Comparison of ENCODE assay signal across 10 mouse cellular contexts in genomic region chr9:9376650-9377189, GRCm38 (mm10).
DNase-seq lines count a peak whose midpoint lies in the region; ATAC-seq and TF ChIP-seq lines count a peak whose summit lies in the region.
"Had no signal": no experiment of that assay in that cellular context is flagged by ENCODE, and none has a peak within 500 bp of the region (broad histone marks: within the 10 kb centered on the region; RNA-seq: fewer than 3 reads in every experiment).

No protein-coding gene starts in this region.

- no peak for TF ChIP-seq CTCF in cerebellum, adult 2 months (IDR thresholded peaks at IDR 0.05; ENCODE audit: borderline replicate concordance, insufficient read depth, low read depth, low read length)

- H3K27me3 ChIP-seq in cerebellum, adult 2 months (ENCODE audit: control insufficient read depth, insufficient read depth, low read length), result no peaks in the 10 kb centered on the region
- no peaks in the 10 kb centered on the region for H3K27me3 ChIP-seq in kidney, embryonic 14.5 days (ENCODE audit: control insufficient read depth, insufficient read depth, low read length)
- H3K27me3 ChIP-seq in kidney, embryonic 16.5 days (ENCODE audit: insufficient read depth, low read length), result no peaks in the 10 kb centered on the region
- no peaks in the 10 kb centered on the region for H3K27me3 ChIP-seq in midbrain, embryonic 14.5 days (ENCODE audit: control insufficient read depth, insufficient read depth, low read length)
- H3K27me3 ChIP-seq in midbrain, embryonic 11.5 days (ENCODE audit: control insufficient read depth, insufficient read depth, low read length), result no peaks in the 10 kb centered on the region
- no peaks in the 10 kb centered on the region for H3K27me3 ChIP-seq in neural tube, embryonic 15.5 days (replicated peaks)
- H3K27me3 ChIP-seq: lung, embryonic 15.5 days had no signal

- no peak overlapping the region for H3K4me2 ChIP-seq in kidney, embryonic 14.5 days (replicated peaks; ENCODE audit: low read depth, low read length)
- no peak overlapping the region for H3K4me2 ChIP-seq in kidney, embryonic 16.5 days (replicated peaks; ENCODE audit: low read depth, low read length)
- no peak overlapping the region for H3K4me2 ChIP-seq in midbrain, embryonic 14.5 days (ENCODE audit: low read length)
- H3K4me2 ChIP-seq in midbrain, embryonic 11.5 days, result no peak overlapping the region
- H3K4me2 ChIP-seq in neural tube, embryonic 15.5 days, result no peak overlapping the region
- H3K4me2 ChIP-seq: lung, embryonic 15.5 days had no signal

- H3K9me3 ChIP-seq in kidney, embryonic 14.5 days (ENCODE audit: control insufficient read depth, low read length), result no peaks in the 10 kb centered on the region
- H3K9me3 ChIP-seq in kidney, embryonic 16.5 days (ENCODE audit: low read length), result no peaks in the 10 kb centered on the region
- H3K9me3 ChIP-seq in midbrain, embryonic 14.5 days (ENCODE audit: control insufficient read depth, low read length), result no peaks in the 10 kb centered on the region
- no peaks in the 10 kb centered on the region for H3K9me3 ChIP-seq in midbrain, embryonic 11.5 days (ENCODE audit: control insufficient read depth, low read length)
- no peaks in the 10 kb centered on the region for H3K9me3 ChIP-seq in neural tube, embryonic 15.5 days (replicated peaks)
- H3K9me3 ChIP-seq: heart, embryonic 10.5 days; lung, embryonic 15.5 days had no signal

- no peaks in the 10 kb centered on the region for H3K4me1 ChIP-seq in cerebellum, adult 2 months (ENCODE audit: control insufficient read depth, insufficient read depth, low read length)
- H3K4me1 ChIP-seq in kidney, embryonic 14.5 days (ENCODE audit: control insufficient read depth, insufficient read depth, low read length), result no peaks in the 10 kb centered on the region
- H3K4me1 ChIP-seq in kidney, embryonic 16.5 days (ENCODE audit: insufficient read depth, low read length), result no peaks in the 10 kb centered on the region
- no peaks in the 10 kb centered on the region for H3K4me1 ChIP-seq in midbrain, embryonic 14.5 days (ENCODE audit: control insufficient read depth, insufficient read depth, low read length)
- H3K4me1 ChIP-seq in midbrain, embryonic 11.5 days (ENCODE audit: control insufficient read depth, insufficient read depth, low read length), result no peaks in the 10 kb centered on the region
- no peaks in the 10 kb centered on the region for H3K4me1 ChIP-seq in neural tube, embryonic 15.5 days
- H3K4me1 ChIP-seq: heart, embryonic 10.5 days; lung, embryonic 15.5 days had no signal

- WGBS in cerebellum, adult 2 months, result 87% methylated on average over 2 of the region's 2 CpGs
- WGBS in kidney, embryonic 14.5 days, result 76% methylated on average over 2 of the region's 2 CpGs
- WGBS in kidney, embryonic 16.5 days, result 74% methylated on average over 2 of the region's 2 CpGs
- 73% methylated on average over 2 of the region's 2 CpGs for WGBS in midbrain, embryonic 14.5 days
- WGBS in midbrain, embryonic 11.5 days, result 81% methylated on average over 2 of the region's 2 CpGs
- WGBS in neural tube, embryonic 15.5 days, result 84% methylated on average over 2 of the region's 2 CpGs

- no peak overlapping the region for H3K27ac ChIP-seq in cerebellum, adult 2 months (ENCODE audit: insufficient read depth, low read length)
- no peak overlapping the region for H3K27ac ChIP-seq in kidney, embryonic 14.5 days (ENCODE audit: low read depth, low read length)
- H3K27ac ChIP-seq in kidney, embryonic 16.5 days (ENCODE audit: low read length), result no peak overlapping the region
- H3K27ac ChIP-seq in midbrain, embryonic 14.5 days (replicated peaks; ENCODE audit: low read depth, low read length), result no peak overlapping the region
- H3K27ac ChIP-seq in midbrain, embryonic 11.5 days (ENCODE audit: low read depth, low read length), result no peak overlapping the region
- no peak overlapping the region for H3K27ac ChIP-seq in neural tube, embryonic 15.5 days (replicated peaks)
- H3K27ac ChIP-seq: heart, embryonic 10.5 days; lung, embryonic 15.5 days had no signal

- H3K36me3 ChIP-seq in kidney, embryonic 14.5 days (ENCODE audit: control insufficient read depth, insufficient read depth, low read length), result no peaks in the 10 kb centered on the region
- H3K36me3 ChIP-seq in kidney, embryonic 16.5 days (ENCODE audit: insufficient read depth, low read length), result no peaks in the 10 kb centered on the region
- no peaks in the 10 kb centered on the region for H3K36me3 ChIP-seq in midbrain, embryonic 14.5 days (ENCODE audit: control insufficient read depth, insufficient read depth, low read length)
- no peaks in the 10 kb centered on the region for H3K36me3 ChIP-seq in midbrain, embryonic 11.5 days (ENCODE audit: control insufficient read depth, insufficient read depth, low read length)
- H3K36me3 ChIP-seq in neural tube, embryonic 15.5 days, result no peaks in the 10 kb centered on the region
- H3K36me3 ChIP-seq: heart, embryonic 10.5 days; lung, embryonic 15.5 days had no signal

- H3K4me3 ChIP-seq in cerebellum, adult 2 months (replicated peaks; ENCODE audit: insufficient read depth, low read depth, low read length), result no peak overlapping the region
- no peak overlapping the region for H3K4me3 ChIP-seq in kidney, embryonic 14.5 days (ENCODE audit: low read length)
- no peak overlapping the region for H3K4me3 ChIP-seq in kidney, embryonic 16.5 days (ENCODE audit: low read length)
- H3K4me3 ChIP-seq in midbrain, embryonic 14.5 days (replicated peaks; ENCODE audit: low read depth, low read length), result no peak overlapping the region
- H3K4me3 ChIP-seq in midbrain, embryonic 11.5 days (ENCODE audit: low read depth, low read length), result no peak overlapping the region
- no peak overlapping the region for H3K4me3 ChIP-seq in neural tube, embryonic 15.5 days (replicated peaks)
- H3K4me3 ChIP-seq: heart, embryonic 10.5 days; lung, embryonic 15.5 days had no signal

- ATAC-seq in kidney, embryonic 14.5 days (ENCODE audit: low FRiP score, low TSS enrichment), result 0 out of 2 replicates have a peak, but pooled peaks have one; percentile 14
- ATAC-seq in kidney, embryonic 16.5 days (ENCODE audit: low FRiP score, low TSS enrichment), result no peak
- ATAC-seq in midbrain, embryonic 14.5 days (ENCODE audit: low FRiP score, low TSS enrichment), result no peak
- no peak for ATAC-seq in midbrain, embryonic 11.5 days (ENCODE audit: low FRiP score)
- peak; percentile 52 for ATAC-seq in neural tube, embryonic 15.5 days (ENCODE audit: low FRiP score)

- no peak for TF ChIP-seq POLR2A in cerebellum, adult 2 months (IDR thresholded peaks at IDR 0.05; ENCODE audit: borderline replicate concordance, insufficient read depth, low read length)

- no peak overlapping the region for H3K9ac ChIP-seq in kidney, embryonic 14.5 days (ENCODE audit: low read depth, low read length)
- no peak overlapping the region for H3K9ac ChIP-seq in kidney, embryonic 16.5 days (replicated peaks; ENCODE audit: low read length)
- no peak overlapping the region for H3K9ac ChIP-seq in midbrain, embryonic 14.5 days (replicated peaks; ENCODE audit: low read length)
- no peak overlapping the region for H3K9ac ChIP-seq in midbrain, embryonic 11.5 days (ENCODE audit: low read length)
- H3K9ac ChIP-seq in neural tube, embryonic 15.5 days (replicated peaks), result no peak overlapping the region
- H3K9ac ChIP-seq: lung, embryonic 15.5 days had no signal

- DNase-seq in cerebellum, adult 9-10 months, result peak; percentile 6
- DNase-seq in cerebellum, adult 2 months, result no peak
- peak; percentile 82 for DNase-seq in midbrain, embryonic 14.5 days
- no peak for DNase-seq in midbrain, embryonic 11.5 days (ENCODE audit: low spot score, missing footprints)
- DNase-seq in gastrocnemius, adult 8-10 months (ENCODE audit: low spot score in 2 of 2), result no peak

Comparison
In these comparisons a context has a peak if more than half of its experiments do, and no peak if none do; other contexts are left out.
1. DNase-seq: peak in cerebellum, adult 9-10 months (single experiment) and midbrain, embryonic 14.5 days (single experiment); none in cerebellum, adult 2 months (0 of 2), midbrain, embryonic 11.5 days (single experiment) and gastrocnemius, adult 8-10 months (0 of 2).
2. ATAC-seq: peak in kidney, embryonic 14.5 days (single experiment) and neural tube, embryonic 15.5 days (single experiment); none in kidney, embryonic 16.5 days (single experiment), midbrain, embryonic 14.5 days (single experiment) and midbrain, embryonic 11.5 days (single experiment).